Mouse (Mus musculus) ES-Bruce4 (cell line): ENCODE data around the gene Cavin1. TPM values are rescaled to one million over a fixed set of nuclear protein-coding genes. Genes with fewer than 3 reads are reported as not detected.

Experiments used
- H3K27ac ChIP-seq: 2 replicates; pipeline ENCODE4 v1.5.1; 2012; ENCODE audit warnings: low read length, inconsistent platforms; ENCODE audit not compliant: insufficient read depth
- H3K27me3 ChIP-seq: 2 replicates; pipeline ENCODE4 v1.6.1; 2012; ENCODE audit warnings: mild to moderate bottlenecking, low read length, inconsistent platforms; ENCODE audit not compliant: control insufficient read depth, poor library complexity, insufficient read depth, severe bottlenecking
- H3K36me3 ChIP-seq: 2 replicates; pipeline ENCODE4 v1.6.1; 2012; ENCODE audit warnings: inconsistent platforms, mild to moderate bottlenecking, low read length, moderate library complexity; ENCODE audit not compliant: control insufficient read depth, poor library complexity, insufficient read depth, severe bottlenecking
- H3K4me1 ChIP-seq: one replicate; pipeline ENCODE4 v1.8.1; 2011; ENCODE audit warnings: low read length; ENCODE audit not compliant: control insufficient read depth, insufficient read depth
- H3K4me3 ChIP-seq: 2 replicates; pipeline ENCODE4 v1.5.1; 2011; ENCODE audit warnings: low read depth, mild to moderate bottlenecking, low read length
- H3K9ac ChIP-seq: 2 replicates; pipeline ENCODE4 v1.6.1; 2012; ENCODE audit warnings: low read depth, mild to moderate bottlenecking, inconsistent platforms; ENCODE audit not compliant: poor library complexity, severe bottlenecking
- H3K9me3 ChIP-seq: replicated peaks from 2 replicates; pipeline ENCODE4 v1.6.1; 2012; ENCODE audit warnings: mild to moderate bottlenecking, low read length, inconsistent platforms; ENCODE audit not compliant: control insufficient read depth, poor library complexity, insufficient read depth, severe bottlenecking
- CTCF ChIP-seq: IDR thresholded peaks from one replicate; pipeline ENCODE4 v1.8.1; 2011; ENCODE audit warnings: low read depth, low read length
- EP300 ChIP-seq: IDR thresholded peaks from 2 replicates; pipeline ENCODE4 v1.6.1; 2011; ENCODE audit warnings: low read depth, low read length; ENCODE audit not compliant: insufficient read depth
- POLR2A ChIP-seq: IDR thresholded peaks from one replicate; pipeline ENCODE4 v1.8.1; 2011; ENCODE audit warnings: low read length; ENCODE audit not compliant: insufficient read depth
- polyA plus RNA-seq: library from polyadenylated mRNA; stranded (reverse); fragments of >200 nt; gene quantifications from 2 replicates; pipeline ENCODE4 v1.2.4, GENCODE M21; 2011; ENCODE audit warnings: low read depth; ENCODE audit not compliant: missing spikeins, insufficient read depth, insufficient read length

The Cavin1 gene
- polyA plus RNA-seq, 1 experiment: 78.5 TPM

- no peak overlapping the region for H3K9ac ChIP-seq
- TF ChIP-seq CTCF (no peak), EP300 (no peak), POLR2A (no peak)
- H3K4me3 ChIP-seq: no peak overlapping the region
- H3K9me3 ChIP-seq: no peaks in the 10 kb centered on the region
- no peaks in the 10 kb centered on the region for H3K4me1 ChIP-seq
- H3K27ac ChIP-seq: no peak overlapping the region
- no peaks in the 10 kb centered on the region for H3K27me3 ChIP-seq
- peaks cover 10% of the 10 kb centered on the region for H3K36me3 ChIP-seq
These were observed 58.1 kb downstream of the Cavin1 start for GRCm38 (mm10) chr11:100912401-100913155.

- no peak overlapping the region for H3K4me3 ChIP-seq
- no peak overlapping the region for H3K9ac ChIP-seq
- no peaks in the 10 kb centered on the region for H3K9me3 ChIP-seq
- TF ChIP-seq CTCF (no peak), EP300 (no peak), POLR2A (no peak)
- H3K27me3 ChIP-seq: no peaks in the 10 kb centered on the region
- peaks cover 12% of the 10 kb centered on the region; the same call in 1 of the 2 replicates for H3K36me3 ChIP-seq
- H3K27ac ChIP-seq: no peak overlapping the region
- no peaks in the 10 kb centered on the region for H3K4me1 ChIP-seq
These were observed 62.1 kb downstream of the Cavin1 start for GRCm38 (mm10) chr11:100908567-100908966.

GRCm38 (mm10) chr11:100908112-100908511 lies 62.6 kb downstream of the Cavin1 start:
- H3K36me3 ChIP-seq: peaks cover 16% of the 10 kb centered on the region
- H3K27me3 ChIP-seq: no peaks in the 10 kb centered on the region
- no peak for TF ChIP-seq EP300
- TF ChIP-seq POLR2A: no peak
- TF ChIP-seq CTCF: no peak

GRCm38 (mm10) chr11:100906885-100907284 lies 63.8 kb downstream of the Cavin1 start:
- H3K4me1 ChIP-seq: no peaks in the 10 kb centered on the region
- H3K27me3 ChIP-seq: no peaks in the 10 kb centered on the region
- TF ChIP-seq EP300: no peak
- no peak overlapping the region for H3K9ac ChIP-seq
- no peaks in the 10 kb centered on the region for H3K9me3 ChIP-seq
- H3K27ac ChIP-seq: no peak overlapping the region
- peaks cover 23% of the 10 kb centered on the region for H3K36me3 ChIP-seq
- no peak overlapping the region for H3K4me3 ChIP-seq

More at GRCm38 (mm10) chr11:100908112-100908511, 62.6 kb downstream of the Cavin1 start:
- no peaks in the 10 kb centered on the region for H3K4me1 ChIP-seq
- H3K9ac ChIP-seq: no peak overlapping the region
- H3K9me3 ChIP-seq: no peaks in the 10 kb centered on the region
- H3K4me3 ChIP-seq: no peak overlapping the region
- no peak overlapping the region for H3K27ac ChIP-seq

Other genes with a start within 250 kb of the Cavin1 start
- 95.2 and 95.3 TPM in 2 replicates for gene Rab5c, start 232.7 kb downstream of the Cavin1 start, polyA plus RNA-seq
- 0.17 and 0.21 TPM in 2 replicates for gene Kcnh4, start 210.9 kb downstream of the Cavin1 start, polyA plus RNA-seq
- gene Hcrt, start 208.0 kb downstream of the Cavin1 start, polyA plus RNA-seq: not detected in 2 replicates
- 5.4 and 5.8 TPM in 2 replicates for gene Ghdc, start 199.9 kb downstream of the Cavin1 start, polyA plus RNA-seq
- gene Stat5b, start 120.2 kb downstream of the Cavin1 start, polyA plus RNA-seq: 7.3 and 7.6 TPM in 2 replicates
- 3.6 and 4.4 TPM in 2 replicates for gene Stat5a, start 111.5 kb downstream of the Cavin1 start, polyA plus RNA-seq
- 31.2 and 39.8 TPM in 2 replicates for gene Stat3, start 31.3 kb downstream of the Cavin1 start, polyA plus RNA-seq
- 33.7 and 37.5 TPM in 2 replicates for gene Atp6v0a1, start 38.6 kb upstream of the Cavin1 start, polyA plus RNA-seq
- 7.3 and 7.9 TPM in 2 replicates for gene Naglu, start 99.1 kb upstream of the Cavin1 start, polyA plus RNA-seq
- 1.0 TPM in 1 of 2 replicates, not detected in the other for gene Hsd17b1, start 107.5 kb upstream of the Cavin1 start, polyA plus RNA-seq
- gene Coasy, start 111.7 kb upstream of the Cavin1 start, polyA plus RNA-seq: 21.7 and 24.5 TPM in 2 replicates
- gene Mlx, start 116.4 kb upstream of the Cavin1 start, polyA plus RNA-seq: 40.5 and 44.8 TPM in 2 replicates
- 35.1 and 35.3 TPM in 2 replicates for gene Psmc3ip, start 124.5 kb upstream of the Cavin1 start, polyA plus RNA-seq
- gene Retreg3, start 149.0 kb upstream of the Cavin1 start, polyA plus RNA-seq: 32.3 and 33.6 TPM in 2 replicates
- 55.3 and 60.5 TPM in 2 replicates for gene Tubg1, start 149.1 kb upstream of the Cavin1 start, polyA plus RNA-seq
- 1.9 and 3.0 TPM in 2 replicates for gene Tubg2, start 185.0 kb upstream of the Cavin1 start, polyA plus RNA-seq
- gene Cntnap1, start 199.6 kb upstream of the Cavin1 start, polyA plus RNA-seq: 0.15 and 0.37 TPM in 2 replicates
- 2.5 and 4.4 TPM in 2 replicates for gene Plekhh3, start 200.5 kb upstream of the Cavin1 start, polyA plus RNA-seq
- gene Ccr10, start 204.6 kb upstream of the Cavin1 start, polyA plus RNA-seq: not detected in 2 replicates